In the genomic region with DNA sequence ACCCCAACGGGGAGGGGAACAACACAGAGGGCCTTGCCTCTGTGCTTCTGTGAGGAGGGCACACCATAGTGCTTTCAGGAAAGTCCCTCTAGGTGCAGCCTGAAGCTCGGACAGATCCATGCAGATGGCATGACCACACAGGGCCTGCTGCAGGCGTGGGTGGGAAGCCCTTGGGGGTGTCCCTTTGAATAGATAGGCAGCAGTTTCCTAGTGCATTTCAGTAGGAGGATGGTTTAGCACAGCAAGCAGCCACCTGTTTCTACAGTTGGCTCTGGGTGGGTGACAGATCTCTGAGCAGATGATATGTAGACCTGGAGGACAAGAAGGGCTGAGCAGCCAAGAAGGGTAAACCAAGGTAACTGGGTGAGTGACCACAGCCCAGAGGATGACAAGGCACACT, we compare ENCODE assay signal across 12 mouse cellular contexts.
"Had no signal": no experiment of that assay in that cellular context is flagged by ENCODE, and none has a peak within 500 bp of the region (broad histone marks: within the 10 kb centered on the region; RNA-seq: fewer than 3 reads in every experiment).

No protein-coding gene starts in this region.

- H3K27me3 ChIP-seq: intestine, embryonic 15.5 days; kidney, embryonic 15.5 days; liver, embryonic 13.5 days; midbrain, embryonic 12.5 days had no signal

- H3K4me3 ChIP-seq: intestine, embryonic 15.5 days; kidney, embryonic 15.5 days; left cerebral cortex, adult 2 months; liver, embryonic 13.5 days; midbrain, embryonic 12.5 days had no signal

- H3K4me1 ChIP-seq: liver, embryonic 13.5 days; midbrain, embryonic 12.5 days had no signal

- H3K36me3 ChIP-seq: intestine, embryonic 15.5 days; kidney, embryonic 15.5 days; liver, embryonic 13.5 days; midbrain, embryonic 12.5 days had no signal

- H3K4me2 ChIP-seq: intestine, embryonic 15.5 days; kidney, embryonic 15.5 days; liver, embryonic 13.5 days; midbrain, embryonic 12.5 days had no signal

- DNase-seq: kidney, adult 11 months; kidney, adult 8-10 months; kidney, postnatal 10 days; kidney, postnatal 36 days; liver, embryonic 13.5 days; lung, adult 2 months; lung, postnatal 14 days; thymus, postnatal 25 days had no signal

- H3K27ac ChIP-seq: intestine, embryonic 15.5 days; kidney, embryonic 15.5 days; left cerebral cortex, adult 2 months; liver, embryonic 13.5 days; midbrain, embryonic 12.5 days had no signal
